Mouse (Mus musculus) lung, postnatal 14 days (tissue): ENCODE results near the gene Bicd2.

Experiments used
- DNase-seq: peaks from one replicate; pipeline ENCODE4 v3.0.0; 2021

Gene Bicd2

DNA sequence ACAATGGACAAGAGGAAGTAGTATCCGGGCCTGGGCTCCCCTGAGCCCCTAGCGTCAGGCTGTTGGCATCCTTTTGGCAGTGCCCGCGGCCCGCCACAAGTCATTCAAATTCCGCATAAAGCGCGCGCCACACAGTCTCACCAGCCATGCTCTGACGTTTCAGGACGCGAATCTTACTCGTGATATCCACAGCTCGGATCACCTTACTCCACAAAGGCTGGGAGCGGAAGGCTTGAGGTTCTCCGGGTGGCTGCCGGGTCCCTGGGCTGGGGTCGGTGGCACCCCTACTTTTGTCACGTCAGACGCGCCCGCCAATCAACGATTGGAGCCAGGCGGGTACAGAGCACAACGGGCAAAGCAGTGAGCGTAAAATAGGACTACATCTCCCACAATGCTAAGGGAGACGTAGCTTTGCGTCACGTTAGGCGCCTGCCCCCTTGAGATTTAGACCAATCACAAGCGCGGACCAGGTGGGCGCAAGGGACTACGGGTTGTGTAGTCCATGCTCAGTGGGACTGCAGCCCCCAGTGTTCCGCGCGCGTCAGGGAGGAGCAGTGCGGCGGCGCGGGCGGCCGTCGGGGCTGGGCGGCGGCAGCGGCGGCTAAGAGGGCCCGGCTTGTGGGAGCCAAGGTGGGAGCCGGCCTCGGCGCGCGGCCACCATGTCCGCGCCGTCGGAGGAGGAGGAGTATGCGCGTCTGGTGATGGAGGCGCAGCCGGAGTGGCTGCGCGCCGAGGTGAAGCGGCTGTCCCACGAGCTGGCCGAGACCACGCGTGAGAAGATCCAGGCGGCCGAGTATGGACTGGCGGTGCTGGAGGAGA, at the start of gene Bicd2:
Bicd2 (plus strand) TSS at position 574 of the 819 bp plus-strand sequence.
- DNase-seq: peak; percentile 95

DNA sequence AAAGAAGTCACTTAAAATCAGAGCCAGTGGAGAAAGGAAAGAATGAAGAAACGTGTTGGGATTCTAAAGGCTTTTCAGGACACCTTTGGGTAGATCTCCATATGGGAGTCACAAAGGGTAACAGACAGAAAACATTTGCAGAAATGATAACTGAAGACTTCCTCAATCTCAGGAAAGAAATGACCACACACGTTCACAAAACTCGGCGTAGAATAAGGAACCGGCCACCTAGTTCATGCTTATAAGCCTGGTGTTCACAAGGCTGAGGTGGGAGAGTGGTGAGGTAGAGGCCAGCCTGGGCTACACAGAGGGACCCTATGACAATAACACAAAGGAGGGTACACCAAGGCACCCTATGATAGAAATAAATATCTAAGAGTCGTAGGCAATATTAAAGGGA, 49.4 kb upstream of the Bicd2 start:
- DNase-seq: no peak

DNA sequence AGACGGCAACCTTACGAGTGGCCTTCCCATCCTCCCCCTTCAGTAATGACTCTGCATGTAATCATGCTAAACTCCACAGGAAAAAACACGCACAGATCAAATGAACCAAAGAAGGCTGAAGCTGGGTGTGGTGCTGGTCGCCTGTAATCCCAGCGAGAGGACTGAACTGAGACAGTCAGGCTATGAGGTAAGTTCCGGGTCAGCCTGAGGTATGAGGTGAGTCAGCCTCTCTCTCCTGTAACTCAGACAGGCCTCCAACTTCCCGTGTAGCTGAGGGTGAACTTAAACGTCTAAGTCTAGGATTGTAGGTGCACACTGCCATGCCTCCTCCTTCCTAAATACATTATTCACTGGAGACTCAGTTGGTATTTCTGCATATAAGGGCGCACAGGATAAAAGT, 47.3 kb upstream of the Bicd2 start:
- DNase-seq: no peak

DNA sequence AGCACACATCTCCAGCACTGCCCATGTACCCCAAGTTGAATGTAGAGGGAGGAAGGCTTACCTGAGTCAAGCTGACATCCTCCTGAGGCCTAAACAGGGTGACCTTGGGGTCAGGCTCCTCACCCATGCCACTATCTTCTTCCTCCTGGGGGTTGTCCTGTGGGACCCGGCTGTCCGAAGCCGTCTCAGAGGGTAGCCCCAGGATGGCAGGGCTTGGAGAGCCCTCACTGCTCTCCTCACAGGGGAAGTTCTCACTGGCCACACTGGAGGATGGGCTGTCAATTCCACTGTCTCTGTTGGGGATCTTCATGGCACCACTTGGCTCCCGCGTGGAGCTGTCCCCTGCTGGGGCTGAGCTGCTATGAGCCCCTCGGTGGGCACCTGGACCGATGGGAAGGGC, 45.1 kb upstream of the Bicd2 start:
- DNase-seq: no peak

DNA sequence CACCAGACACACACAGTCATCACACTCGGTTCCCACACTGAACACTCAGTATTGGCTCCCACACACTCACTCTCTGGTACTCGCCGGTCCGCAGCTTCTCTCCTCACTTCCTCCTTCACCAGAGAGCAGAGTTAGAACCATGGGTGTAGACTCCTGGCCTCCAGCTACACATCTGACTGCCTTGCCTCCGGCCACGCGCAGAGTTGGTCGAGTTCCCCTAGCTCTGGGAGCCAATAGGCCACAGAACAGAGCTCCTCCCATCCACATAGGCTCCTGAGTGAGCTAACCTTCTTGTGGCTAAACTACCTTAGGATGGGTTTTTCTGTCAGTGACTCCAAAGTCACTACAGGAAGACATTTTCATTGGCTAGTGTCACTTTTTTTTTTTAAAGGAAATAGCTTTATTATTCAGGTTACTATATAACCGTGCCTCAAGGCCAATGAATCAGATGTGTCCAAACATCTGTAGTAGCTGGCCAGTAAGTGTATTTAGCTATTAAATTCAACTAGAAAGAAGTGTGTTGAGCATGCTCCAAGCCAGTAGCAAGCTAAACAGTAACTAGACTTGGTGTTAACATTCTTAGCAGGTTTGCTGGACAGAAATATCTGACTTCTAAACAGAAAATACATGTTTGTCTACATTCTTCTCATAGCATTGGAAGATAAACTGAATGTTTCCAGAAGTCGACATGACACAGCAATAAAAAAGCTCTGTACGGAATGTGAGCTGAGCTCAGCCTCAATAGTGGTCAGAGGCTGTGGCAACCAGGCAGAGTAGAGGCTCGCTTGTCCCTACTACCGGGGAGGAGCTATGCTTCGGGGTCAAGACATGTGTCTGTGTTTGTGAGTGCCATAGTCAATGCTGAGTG, 42.6 kb upstream of the Bicd2 start:
- no peak for DNase-seq

DNA sequence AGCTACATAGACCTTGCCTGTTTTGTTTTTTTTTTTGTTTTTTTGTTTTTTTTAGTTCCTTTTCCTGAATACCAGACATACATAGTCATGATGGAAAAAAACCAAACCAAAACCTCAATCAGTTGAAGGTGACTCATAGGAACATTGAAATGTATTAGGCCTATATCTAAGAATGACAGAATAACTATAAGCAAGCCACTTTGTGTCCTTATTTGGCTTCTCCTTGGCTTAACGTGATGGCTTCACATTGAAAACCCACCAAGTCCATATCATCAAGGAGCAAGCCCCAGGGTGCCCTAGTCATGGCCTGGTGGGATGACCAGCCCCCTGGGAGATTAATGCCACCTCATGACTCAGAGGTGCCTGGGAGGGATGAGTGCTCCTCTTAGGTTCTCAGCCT, 40.6 kb upstream of the Bicd2 start:
- no peak for DNase-seq

DNA sequence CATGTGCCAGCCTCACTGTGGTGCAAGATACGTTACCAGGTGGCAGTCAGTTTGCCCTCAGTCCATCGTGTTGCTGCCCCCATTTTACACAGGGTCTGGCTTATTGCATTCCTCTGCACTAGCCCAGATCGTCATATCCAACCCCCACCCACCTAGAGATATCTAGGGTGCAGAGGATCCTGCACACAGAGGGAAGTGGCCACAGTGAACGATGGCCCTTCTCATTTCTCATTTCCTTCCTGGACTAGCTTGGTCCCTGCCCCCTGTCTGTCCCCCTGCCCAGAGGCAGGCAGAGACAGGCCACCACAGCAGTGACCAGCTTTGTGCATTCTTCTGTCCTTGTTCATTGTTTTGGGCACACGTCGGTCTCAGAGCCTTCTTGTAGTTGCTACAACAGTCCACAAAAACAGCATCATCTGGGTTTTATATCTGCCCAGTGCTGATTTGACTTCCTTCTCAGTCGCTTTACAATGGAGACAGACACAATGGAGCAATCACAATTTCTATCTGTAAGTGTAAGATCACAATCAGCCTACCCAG, 34.5 kb upstream of the Bicd2 start:
- DNase-seq: no peak

DNA sequence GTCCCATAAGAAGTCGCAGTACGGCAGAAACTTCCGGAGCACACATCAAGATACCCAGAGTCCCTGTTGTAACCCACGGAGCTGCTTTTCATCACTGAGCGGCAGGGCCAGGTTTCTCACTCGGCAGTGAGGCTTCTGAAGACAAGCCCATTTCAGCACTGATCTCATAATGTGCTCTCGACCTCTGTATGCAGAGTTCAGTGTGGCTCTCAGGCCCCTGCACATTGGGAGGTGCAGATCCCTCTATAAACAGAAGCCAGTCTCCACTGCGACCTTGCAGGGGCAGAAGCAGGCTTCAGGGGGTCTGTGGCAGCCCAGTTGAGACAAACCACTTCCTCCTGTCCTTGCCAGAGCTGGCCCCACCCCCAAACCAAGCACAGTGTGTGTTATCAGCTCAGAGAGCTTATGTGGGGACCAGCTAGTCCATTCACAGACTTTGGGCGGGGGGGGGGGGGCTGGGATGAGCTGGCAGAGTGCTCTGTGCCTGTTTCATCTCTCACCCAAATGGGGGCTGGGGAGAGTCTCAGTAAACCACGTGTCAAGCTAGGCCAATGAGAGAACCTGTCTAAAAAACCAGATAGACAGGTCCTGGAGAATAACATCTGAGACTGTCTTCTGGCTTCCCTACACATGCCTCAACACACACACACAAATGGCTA, 33.9 kb upstream of the Bicd2 start:
- peak; percentile 51 for DNase-seq

DNA sequence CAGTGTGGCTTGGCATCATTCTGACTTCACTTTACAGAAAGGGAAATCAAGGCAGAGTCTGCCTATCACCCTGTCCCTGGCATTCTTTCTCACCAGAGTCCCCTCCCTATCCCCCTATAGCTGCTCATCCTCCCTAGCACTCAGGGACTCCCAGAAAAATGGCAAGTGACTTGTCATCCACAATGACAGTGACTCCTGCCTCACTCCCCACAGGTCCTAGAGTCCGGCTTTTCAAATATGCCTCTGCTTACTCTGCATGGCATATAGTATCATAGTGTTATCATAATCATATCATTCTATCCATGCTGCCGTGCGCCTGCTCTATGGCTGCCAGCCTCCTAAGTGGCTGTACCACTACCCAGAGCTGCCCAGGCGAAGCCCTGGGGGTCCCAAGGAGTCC, 33.2 kb upstream of the Bicd2 start:
- DNase-seq: no peak

DNA sequence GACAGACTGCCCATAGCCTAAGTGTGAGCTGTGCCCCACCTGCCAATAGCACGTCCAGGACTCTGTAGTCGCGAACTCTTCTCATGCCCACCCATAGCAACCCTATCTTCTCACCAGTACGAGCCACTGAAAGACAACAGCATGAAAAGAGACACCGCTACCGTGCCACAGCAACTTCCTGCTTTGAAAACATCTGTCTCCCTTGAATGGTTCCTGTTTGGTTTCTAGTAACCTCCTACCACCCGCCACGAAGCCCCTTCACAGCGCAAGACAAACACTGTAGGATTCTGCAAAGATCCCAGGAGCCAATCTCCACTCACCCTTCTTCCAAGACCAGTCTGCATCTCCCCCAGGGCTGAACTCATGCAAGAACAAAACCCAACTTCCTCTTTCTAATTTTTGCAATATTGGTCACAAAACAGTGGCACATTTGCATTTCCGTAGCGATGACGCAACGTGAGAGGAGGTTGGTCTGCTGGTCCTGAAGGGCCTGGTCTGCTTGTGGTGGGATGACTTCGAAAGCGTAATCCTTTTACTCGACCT, 32.5 kb upstream of the Bicd2 start:
- peak; percentile 40 for DNase-seq

DNA sequence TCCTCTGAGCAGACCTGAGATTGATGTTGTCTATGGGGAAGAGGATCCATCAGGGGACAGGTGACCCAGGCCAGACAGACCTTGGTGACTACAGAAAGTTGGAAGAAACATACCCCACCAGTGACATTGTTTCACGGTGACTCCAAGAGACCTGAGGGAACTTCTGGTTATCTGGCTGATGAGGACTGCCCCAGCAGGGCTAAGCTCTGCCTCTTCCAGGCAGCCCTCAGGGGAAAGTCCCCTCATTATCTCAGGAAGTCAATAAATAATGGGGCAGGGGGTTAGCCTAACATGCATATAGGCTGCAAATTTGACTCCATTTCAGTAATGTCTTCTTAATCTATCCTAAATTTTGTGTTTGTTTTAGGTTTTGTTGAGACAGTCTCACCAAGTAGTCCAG, 31.9 kb upstream of the Bicd2 start:
- no peak for DNase-seq

DNA sequence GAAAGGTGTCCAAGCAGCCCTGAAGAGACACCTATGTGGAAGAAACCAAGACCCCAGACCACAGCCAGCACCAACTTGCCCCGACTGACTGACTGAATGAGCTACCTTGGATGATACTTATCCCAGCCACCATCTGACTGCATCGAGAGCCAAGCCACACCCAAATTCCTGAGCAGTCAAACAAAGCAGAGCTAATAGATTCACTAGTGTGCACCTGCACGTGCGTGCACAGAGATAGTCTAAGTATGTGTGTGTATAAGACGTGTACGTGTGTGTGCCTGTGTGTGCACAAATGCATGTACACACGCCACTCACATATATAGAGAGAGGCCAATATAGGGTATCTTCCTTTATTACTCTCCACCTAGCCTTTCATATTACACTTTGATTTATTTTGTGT, 29.7 kb upstream of the Bicd2 start:
- no peak for DNase-seq

DNA sequence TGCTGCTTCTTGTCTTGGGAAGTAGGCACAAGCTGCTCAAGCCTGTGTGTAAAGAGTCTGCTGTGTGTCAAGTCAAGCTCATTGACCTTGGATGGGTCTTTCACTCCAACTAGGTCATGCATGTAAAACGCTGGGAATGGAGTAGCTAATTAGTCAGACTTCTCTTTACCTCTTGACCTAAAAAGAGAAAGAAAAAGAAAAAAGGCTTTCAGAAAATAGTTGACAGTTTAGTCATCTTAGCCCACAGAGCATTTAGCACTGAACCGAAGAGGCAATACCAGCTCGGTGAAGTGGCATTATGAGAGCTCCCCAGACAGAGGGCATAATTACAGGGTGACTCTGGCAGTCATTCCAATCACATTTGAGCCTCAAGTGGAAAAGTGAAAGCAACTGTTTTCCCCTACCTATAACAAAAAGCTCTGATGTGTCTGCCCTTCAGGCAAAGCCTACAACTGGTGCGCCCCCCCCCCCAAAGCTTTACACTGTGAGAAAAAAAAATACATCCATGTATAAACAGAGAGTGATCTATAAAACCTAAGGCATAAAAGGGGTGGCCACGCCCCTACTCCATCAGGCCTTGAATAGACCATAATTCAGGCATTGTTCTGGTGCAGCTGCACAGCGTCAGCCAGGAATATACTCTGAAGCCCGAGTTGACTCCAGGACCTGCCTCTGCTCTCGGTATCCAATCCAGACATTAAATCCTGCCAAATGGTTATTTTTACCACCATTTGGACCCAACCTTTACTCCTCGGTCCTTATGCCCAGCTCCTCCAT, 24.8 kb upstream of the Bicd2 start:
- DNase-seq: no peak

DNA sequence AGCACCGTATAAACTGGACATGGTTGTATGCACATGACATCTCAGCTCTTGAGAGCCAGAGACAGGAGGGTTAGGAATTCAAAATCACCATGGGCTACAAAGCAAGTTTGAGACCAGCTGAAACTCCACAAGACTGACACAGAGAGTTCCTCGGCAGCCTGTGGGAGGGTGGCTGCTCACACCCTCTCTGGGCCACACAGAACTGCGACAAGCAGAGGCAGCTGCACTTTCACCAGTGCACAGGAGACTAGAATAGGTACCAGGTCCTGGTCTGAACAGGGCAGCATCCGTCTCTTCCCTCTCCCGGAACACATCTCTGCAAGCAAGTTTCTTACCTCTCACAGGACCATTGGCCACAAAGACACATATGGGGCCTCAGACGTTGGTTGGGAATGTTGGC, 23.9 kb upstream of the Bicd2 start:
- no peak for DNase-seq

DNA sequence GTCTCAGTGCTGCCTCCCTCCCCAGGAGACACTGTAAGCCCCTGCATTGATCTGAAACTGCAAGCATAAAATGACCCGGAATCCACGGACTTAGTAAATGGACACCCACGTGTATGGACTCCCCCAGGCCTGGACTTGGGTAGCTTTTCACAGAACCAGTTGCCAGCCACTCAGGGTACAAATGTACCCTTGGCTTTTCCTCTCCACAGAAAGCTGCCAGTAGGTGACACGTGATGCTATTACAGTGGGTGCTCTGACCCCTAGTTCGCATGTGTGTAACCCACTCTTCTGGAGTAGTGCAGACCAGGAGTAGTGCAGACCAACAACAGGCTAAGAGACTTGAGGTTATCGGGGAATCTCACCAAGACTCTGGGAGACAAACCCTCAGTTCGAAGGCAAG, 23.5 kb upstream of the Bicd2 start:
- no peak for DNase-seq

DNA sequence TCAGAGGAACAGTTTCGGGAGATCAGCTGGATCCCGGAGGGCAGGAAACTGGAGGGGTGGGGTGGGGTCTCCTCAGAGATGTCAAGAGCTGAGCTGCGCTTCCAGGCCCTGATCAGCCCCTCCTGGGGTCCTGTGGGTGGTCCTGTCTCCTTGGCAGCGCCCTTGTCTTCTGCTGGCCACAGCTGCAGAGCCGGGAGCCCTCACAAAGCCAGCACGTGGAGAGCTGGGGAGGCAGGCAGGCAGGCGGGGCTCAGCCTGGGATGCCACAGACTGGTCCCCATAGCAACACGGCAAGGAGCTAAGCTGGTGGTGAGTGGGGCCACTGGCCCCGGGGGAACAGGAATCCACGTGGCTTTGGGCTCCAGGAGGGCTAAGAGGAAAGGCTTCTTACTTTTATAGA, 21.3 kb upstream of the Bicd2 start, which contains the start of gene Fgd3:
Fgd3 (minus strand) TSS at position 272 of the 400 bp plus-strand sequence.
- no peak for DNase-seq

DNA sequence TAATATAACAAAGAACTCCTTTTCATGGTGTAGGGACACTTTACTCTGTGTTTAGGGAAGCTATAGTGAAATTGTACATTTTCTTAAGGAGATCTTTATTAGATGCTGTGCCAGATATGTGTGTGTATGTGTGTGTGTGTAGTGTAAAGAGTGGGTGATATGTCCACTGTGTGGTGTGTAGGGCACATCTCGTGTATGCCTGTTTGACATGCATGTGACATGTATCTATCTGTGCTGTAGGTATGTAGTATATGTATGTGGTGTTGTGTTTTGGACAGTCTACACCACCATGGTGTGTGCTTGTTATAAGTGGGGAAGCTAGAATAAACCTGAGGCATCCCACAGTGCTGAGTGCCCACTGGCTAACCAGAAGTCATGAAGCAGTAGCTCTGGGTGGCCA, 20.9 kb upstream of the Bicd2 start:
- DNase-seq: no peak

DNA sequence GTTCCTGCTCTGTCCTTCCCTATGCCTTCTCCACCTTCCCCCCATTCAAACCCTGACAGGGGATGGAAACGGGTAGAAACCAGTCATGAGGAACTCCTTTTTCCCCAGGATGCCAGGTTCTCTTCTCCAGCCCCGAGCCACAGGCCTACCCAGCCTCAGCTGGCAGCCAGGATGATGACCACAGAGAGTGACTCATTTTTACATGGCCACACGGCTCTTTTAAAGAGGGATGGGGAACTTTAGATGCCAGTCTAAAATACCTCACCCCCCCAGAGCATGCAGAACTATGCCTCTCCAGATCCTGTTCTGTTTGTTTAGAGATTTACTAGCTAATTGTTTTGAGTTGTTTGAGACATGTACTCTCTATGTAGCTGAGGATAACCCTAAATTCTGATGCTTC, 19.9 kb upstream of the Bicd2 start:
- DNase-seq: no peak

DNA sequence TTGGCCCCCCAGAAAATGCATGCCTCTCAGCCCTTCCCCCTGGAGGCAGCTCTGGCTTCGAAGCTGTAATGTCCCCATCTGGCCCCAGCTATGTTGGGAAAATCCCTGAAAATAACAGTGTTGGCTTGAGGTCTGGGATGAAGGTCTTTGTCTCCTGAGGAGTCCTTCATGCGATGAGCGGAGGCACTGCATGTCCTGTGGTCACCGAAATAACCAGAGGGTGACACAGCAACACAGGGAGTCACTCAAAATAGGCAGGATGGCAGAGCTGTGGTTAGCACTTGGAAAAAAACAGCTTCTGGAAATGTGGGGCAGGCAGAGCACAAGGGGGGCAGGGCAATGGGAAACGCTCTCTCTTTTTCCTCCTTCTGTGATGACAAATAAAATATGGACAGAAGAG, 19.2 kb upstream of the Bicd2 start:
- DNase-seq: no peak

DNA sequence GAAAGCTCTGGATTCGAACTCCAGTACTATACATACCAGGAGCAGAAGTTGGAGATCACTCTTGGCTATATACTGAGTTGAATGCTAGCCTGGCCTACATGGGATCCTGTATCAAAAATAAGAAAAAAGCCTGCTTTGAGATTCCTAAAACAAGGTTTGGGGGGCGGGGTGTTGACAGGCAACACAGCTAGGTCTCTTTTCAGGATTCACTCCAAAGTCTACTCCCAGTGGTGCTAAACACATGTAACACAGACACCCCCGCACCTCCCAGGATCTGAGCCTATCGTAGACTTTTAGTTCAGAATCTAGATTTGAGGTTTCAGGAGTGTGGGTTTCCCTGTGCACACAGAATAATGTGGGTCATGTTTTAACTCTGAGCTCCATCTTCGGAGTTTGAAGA, 18.6 kb upstream of the Bicd2 start:
- DNase-seq: no peak

DNA sequence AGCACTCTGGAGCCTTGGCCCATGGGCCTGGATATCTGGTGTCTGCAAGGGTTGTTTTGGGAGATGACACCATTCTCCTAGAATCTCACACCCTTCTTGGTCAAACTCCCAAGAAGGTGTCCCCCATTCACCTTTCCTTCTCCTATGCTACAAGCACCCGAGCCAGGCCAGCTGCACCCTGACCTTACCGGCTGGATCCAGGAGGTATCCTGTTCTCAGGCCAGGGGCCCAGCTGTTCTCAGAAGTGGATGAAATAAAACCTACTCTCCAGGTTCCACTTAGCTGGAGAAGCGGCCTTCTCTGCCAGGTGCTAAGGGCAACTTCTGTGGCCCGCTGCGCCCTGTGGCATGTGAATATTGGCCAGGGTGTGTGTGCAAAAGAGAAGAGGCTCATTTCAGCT, 16.5 kb upstream of the Bicd2 start:
- DNase-seq: no peak
